Comparison of ENCODE assay signal across 2 mouse cellular contexts in genomic region chr13:61957197-61957596, GRCm38 (mm10).
DNase-seq lines count a peak whose midpoint lies in the region; ATAC-seq and TF ChIP-seq lines count a peak whose summit lies in the region.
"Not testable (repeated sequence)": the region's sequence is repeated elsewhere in the genome, so short reads cannot be mapped to it uniquely, and the experiment has no call there.

No protein-coding gene starts in this region.

- H3K27me3 ChIP-seq in Patski, result not testable (repeated sequence)

- CTCF ChIA-PET in Patski (lab: Charles Lee), result not testable (repeated sequence)

- not testable (repeated sequence) for TF ChIP-seq CTCF in Patski (IDR thresholded peaks at IDR 0.05)

- DNase-seq in Patski (ENCODE audit: low read depth, low spot score), result peak; percentile 66
- DNase-seq in adipocyte (ENCODE audit: low spot score), result peak; percentile 1

- ATAC-seq in Patski, result peak; percentile 100

- in situ Hi-C loops in Patski (cut with MboI; ENCODE audit: low pct_unique_long_range_greater_than_20kb), result not testable (repeated sequence)

- POLR2A ChIA-PET in Patski (lab: Charles Lee), result not testable (repeated sequence)
